Mouse (Mus musculus): ENCODE results near the gene Tgfbr1. TPM values are rescaled to one million over a fixed set of nuclear protein-coding genes. Genes with fewer than 3 reads are reported as not detected.

The Tgfbr1 gene
- polyA plus RNA-seq, 1 experiment from 2014 or later: 24.3 TPM

GRCm38 (mm10) chr4:47322315-47322714 lies 30.7 kb upstream of the Tgfbr1 start:
- ATAC-seq (ENCODE audit: insufficient read depth, low FRiP score, low read depth): no peak
- WGBS: 66% methylated on average over 3 of the region's 3 CpGs
- Histone ChIP-seq H3K27ac (no peak overlapping the region), H3K36me3 (no peaks in the 10 kb centered on the region), H3K27me3 (replicated peaks) (no peaks in the 10 kb centered on the region), H3K4me1 (no peaks in the 10 kb centered on the region), H3K4me2 (no peak overlapping the region), H3K9me3 (no peaks in the 10 kb centered on the region), H3K9ac (no peak overlapping the region), H3K4me3 (replicated peaks) (no peak overlapping the region)

DNA sequence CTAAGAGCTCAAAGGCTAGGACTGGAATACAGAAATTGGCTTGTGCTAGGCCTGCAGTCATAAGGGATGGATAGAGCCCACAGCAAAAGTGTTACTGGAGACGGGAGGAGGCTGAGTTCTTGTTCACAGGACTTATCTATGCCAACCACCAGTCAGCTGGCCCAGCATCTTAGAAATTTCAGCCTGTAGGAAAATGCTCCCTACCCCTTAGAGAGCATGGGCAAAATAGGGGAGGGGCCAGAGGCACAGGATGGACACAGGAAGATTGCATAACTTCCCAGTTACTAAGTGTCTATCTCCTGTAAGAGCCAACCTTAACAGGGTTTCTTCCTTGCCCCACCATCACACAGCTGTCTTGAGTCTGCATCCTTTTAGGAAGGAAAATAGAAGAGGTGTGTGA lies 28.8 kb upstream of the Tgfbr1 start:
- Histone ChIP-seq H3K27me3 (replicated peaks) (no peaks in the 10 kb centered on the region), H3K4me3 (replicated peaks) (no peak overlapping the region), H3K4me1 (no peaks in the 10 kb centered on the region), H3K36me3 (no peaks in the 10 kb centered on the region), H3K9me3 (no peaks in the 10 kb centered on the region), H3K4me2 (no peak overlapping the region), H3K9ac (no peak overlapping the region), H3K27ac (no peak overlapping the region)
- whole genome bisulfite sequencing: 55% methylated on average over 1 of the region's 1 CpGs
- no peak for ATAC-seq (ENCODE audit: insufficient read depth, low FRiP score, low read depth)

DNA sequence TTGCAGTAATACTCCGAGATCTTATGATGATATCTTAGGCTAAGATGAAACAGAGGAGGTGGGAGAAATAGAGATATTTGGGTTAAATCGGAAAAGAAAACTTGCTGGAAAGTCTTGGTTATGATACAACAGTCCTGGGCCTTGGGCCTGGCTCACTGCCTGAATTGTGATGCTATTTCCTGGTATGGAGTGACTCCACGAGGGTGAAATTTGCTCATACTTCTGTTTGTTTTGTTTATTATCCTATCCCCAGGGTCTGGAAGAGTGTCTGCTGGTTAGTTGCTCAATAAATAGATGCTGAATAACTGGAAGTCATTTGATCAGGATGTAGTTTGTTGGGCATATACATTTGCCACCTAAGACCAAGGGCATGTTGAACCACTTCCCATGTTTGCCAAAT lies 25.2 kb upstream of the Tgfbr1 start:
- H3K9me3 ChIP-seq: no peaks in the 10 kb centered on the region
- H3K4me1 ChIP-seq: no peaks in the 10 kb centered on the region
- no peak overlapping the region for H3K4me3 ChIP-seq (replicated peaks)
- H3K27ac ChIP-seq: no peak overlapping the region
- no peak for ATAC-seq (ENCODE audit: insufficient read depth, low FRiP score, low read depth)
- H3K9ac ChIP-seq: no peak overlapping the region
- H3K36me3 ChIP-seq: no peaks in the 10 kb centered on the region
- H3K4me2 ChIP-seq: no peak overlapping the region
- H3K27me3 ChIP-seq (replicated peaks): no peaks in the 10 kb centered on the region
- WGBS: 83% methylated on average over 3 of the region's 3 CpGs

DNA sequence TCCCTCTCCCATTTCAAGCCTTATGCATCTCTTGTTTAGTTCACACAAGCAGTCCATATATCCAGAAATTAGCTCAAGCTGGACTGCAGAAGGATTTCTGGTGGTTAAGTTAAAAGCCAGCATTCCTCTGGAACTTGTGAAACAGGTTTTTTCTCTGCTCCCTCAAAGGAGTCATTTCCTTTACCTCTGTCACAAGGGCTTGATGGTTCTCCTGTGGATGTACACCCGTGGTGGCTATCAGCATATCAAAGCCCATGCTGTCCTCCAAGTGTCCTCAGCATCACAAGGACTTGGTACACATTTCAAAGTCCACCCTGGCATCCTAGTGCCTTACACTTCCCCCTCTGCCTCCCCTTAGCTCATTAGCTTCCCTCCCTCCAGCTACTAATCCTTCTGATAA lies 23.7 kb upstream of the Tgfbr1 start:
- H3K4me1 ChIP-seq: no peaks in the 10 kb centered on the region
- ATAC-seq (ENCODE audit: insufficient read depth, low FRiP score, low read depth): no peak
- H3K9me3 ChIP-seq: no peaks in the 10 kb centered on the region
- WGBS: 14% methylated on average over 1 of the region's 1 CpGs
- H3K4me3 ChIP-seq (replicated peaks): no peak overlapping the region
- no peaks in the 10 kb centered on the region for H3K36me3 ChIP-seq
- H3K27ac ChIP-seq: no peak overlapping the region
- no peaks in the 10 kb centered on the region for H3K27me3 ChIP-seq (replicated peaks)
- H3K9ac ChIP-seq: no peak overlapping the region
- no peak overlapping the region for H3K4me2 ChIP-seq

GRCm38 (mm10) chr4:47330378-47331052 lies 22.5 kb upstream of the Tgfbr1 start:
- Histone ChIP-seq H3K4me2 (no peak overlapping the region), H3K4me1 (no peaks in the 10 kb centered on the region), H3K4me3 (replicated peaks) (no peak overlapping the region), H3K9me3 (no peaks in the 10 kb centered on the region), H3K27ac (no peak overlapping the region), H3K27me3 (replicated peaks) (no peaks in the 10 kb centered on the region), H3K9ac (no peak overlapping the region), H3K36me3 (no peaks in the 10 kb centered on the region)
- no peak for ATAC-seq (ENCODE audit: insufficient read depth, low FRiP score, low read depth)
- WGBS: 88% methylated on average over 13 of the region's 13 CpGs

DNA sequence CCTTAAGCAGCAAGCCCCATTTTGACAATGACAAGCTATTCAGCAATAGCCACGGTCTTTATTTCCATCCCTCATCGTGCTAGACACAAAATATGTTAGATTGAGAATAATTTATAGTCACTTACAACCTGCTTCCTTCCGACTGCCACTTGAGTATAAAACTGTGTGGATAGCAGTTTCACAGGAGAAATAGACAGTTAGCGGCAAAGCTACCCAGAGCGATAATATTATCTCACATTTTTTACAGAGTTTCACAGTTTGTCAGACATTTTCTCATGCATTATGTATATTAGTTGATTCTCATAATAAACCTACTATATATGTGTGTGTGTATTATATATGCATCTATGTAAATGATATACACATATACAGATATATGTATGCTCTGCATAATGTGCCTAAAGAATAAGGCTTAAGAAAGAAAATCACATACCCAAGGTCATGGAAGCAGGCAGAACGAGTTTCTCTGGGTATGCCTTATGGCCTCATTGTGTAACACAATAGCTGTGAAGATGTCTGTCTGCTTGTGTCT lies 20.1 kb upstream of the Tgfbr1 start:
- Histone ChIP-seq H3K9me3 (no peaks in the 10 kb centered on the region), H3K27me3 (replicated peaks) (no peaks in the 10 kb centered on the region), H3K4me1 (no peaks in the 10 kb centered on the region), H3K9ac (no peak overlapping the region), H3K36me3 (no peaks in the 10 kb centered on the region), H3K27ac (no peak overlapping the region), H3K4me3 (replicated peaks) (no peak overlapping the region), H3K4me2 (no peak overlapping the region)
- ATAC-seq (ENCODE audit: insufficient read depth, low FRiP score, low read depth): no peak
- WGBS: 84% methylated on average over 6 of the region's 6 CpGs

DNA sequence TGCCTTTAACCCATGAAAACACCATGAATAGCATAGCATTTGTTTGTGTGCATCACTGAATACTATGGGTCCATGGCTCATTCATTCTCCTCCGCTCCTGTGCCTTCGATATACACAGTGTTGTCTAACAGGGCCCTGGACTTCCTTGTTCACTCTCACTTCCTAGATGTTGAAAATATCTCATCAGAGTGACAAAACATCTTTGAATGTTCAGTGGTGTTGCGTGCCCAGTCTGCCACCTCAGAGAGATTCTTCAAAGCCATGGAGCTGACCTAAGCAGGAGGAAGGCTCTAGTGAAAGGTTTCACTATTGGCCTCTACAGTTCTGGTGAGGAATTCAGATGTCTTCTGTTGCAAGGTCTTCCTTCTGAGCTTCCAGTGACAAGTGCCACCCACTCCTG lies 19.5 kb upstream of the Tgfbr1 start:
- ATAC-seq (ENCODE audit: insufficient read depth, low FRiP score, low read depth): no peak
- 81% methylated on average over 3 of the region's 3 CpGs for WGBS

DNA sequence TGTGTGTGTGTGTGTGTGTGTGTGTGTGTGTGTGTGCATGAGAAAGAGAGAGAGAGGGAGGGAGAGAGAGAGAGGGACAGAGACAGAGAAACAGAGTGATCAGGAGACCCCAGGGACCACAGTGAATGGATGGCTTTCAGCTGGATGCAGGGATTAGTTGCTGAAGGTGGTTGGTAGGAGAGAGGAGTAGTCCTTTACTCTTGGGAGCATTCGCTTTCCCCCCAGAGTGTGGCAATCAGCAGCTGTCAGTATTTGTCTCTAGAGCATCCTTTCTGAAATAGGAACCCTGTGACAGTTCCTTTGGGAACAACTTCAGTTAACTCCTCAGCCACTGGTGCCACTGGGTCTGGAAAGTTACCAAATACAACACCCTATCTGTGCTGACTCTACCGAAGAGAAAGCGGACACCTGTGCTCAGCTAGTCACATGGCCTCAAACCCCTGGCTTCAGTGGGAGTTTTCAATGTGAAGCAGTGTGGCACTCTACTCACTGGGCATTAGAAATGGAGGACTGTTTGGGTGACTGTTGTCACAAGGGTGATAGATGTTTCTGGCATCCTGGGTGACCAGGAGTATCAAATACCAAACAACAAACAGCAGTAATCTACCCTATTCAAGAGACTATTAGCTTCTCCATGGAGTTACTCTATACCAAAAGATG lies 16.0 kb upstream of the Tgfbr1 start:
- no peak overlapping the region for H3K27ac ChIP-seq
- H3K9me3 ChIP-seq: no peaks in the 10 kb centered on the region
- no peak overlapping the region for H3K4me3 ChIP-seq (replicated peaks)
- no peak overlapping the region for H3K9ac ChIP-seq
- H3K4me1 ChIP-seq: no peaks in the 10 kb centered on the region
- H3K27me3 ChIP-seq (replicated peaks): no peaks in the 10 kb centered on the region
- no peak for ATAC-seq (ENCODE audit: insufficient read depth, low FRiP score, low read depth)
- no peak overlapping the region for H3K4me2 ChIP-seq
- 84% methylated on average over 3 of the region's 3 CpGs for WGBS
- no peaks in the 10 kb centered on the region for H3K36me3 ChIP-seq

More for the DNA sequence above, 19.5 kb upstream of the Tgfbr1 start:
- no peaks in the 10 kb centered on the region for H3K36me3 ChIP-seq
- H3K4me1 ChIP-seq: no peaks in the 10 kb centered on the region
- H3K27ac ChIP-seq: no peak overlapping the region
- H3K4me3 ChIP-seq (replicated peaks): no peak overlapping the region
- no peak overlapping the region for H3K9ac ChIP-seq
- H3K27me3 ChIP-seq (replicated peaks): no peaks in the 10 kb centered on the region
- H3K4me2 ChIP-seq: no peak overlapping the region
- no peaks in the 10 kb centered on the region for H3K9me3 ChIP-seq

DNA sequence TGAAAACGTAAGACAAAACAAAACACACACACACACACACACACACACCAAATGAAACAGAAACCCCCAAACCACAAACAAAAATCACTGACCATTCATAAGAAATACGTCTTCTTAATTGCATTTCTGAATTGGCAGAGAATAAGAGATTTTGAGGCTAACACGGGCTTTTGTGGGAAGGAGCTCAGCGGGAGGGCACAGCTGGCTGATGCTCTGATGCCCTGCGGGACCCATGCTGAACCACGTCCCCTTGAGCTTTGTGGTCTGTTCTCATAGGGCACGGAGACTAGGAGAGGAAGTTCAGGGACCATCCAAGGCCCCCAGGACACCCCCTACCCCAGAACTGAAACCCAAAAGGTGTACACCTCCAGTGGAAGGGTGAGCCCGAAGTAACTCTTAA lies 10.4 kb upstream of the Tgfbr1 start:
- WGBS: 52% methylated on average over 8 of the region's 8 CpGs
- ATAC-seq (ENCODE audit: insufficient read depth, low FRiP score, low read depth): no peak
- H3K27me3 ChIP-seq (replicated peaks): no peaks in the 10 kb centered on the region

GRCm38 (mm10) chr4:47347022-47347421 lies 6.0 kb upstream of the Tgfbr1 start:
- Histone ChIP-seq H3K27ac (no peak overlapping the region), H3K9ac (no peak overlapping the region), H3K36me3 (no peaks in the 10 kb centered on the region), H3K9me3 (no peaks in the 10 kb centered on the region), H3K4me3 (replicated peaks) (no peak overlapping the region), H3K4me2 (no peak overlapping the region), H3K27me3 (replicated peaks) (no peaks in the 10 kb centered on the region), H3K4me1 (peaks cover 9% of the 10 kb centered on the region)
- no peak for ATAC-seq (ENCODE audit: insufficient read depth, low FRiP score, low read depth)
- WGBS: 74% methylated on average over 4 of the region's 4 CpGs

More for the DNA sequence above, 10.4 kb upstream of the Tgfbr1 start:
- no peaks in the 10 kb centered on the region for H3K36me3 ChIP-seq
- no peaks in the 10 kb centered on the region for H3K9me3 ChIP-seq
- no peak overlapping the region for H3K27ac ChIP-seq
- H3K9ac ChIP-seq: no peak overlapping the region
- no peaks in the 10 kb centered on the region for H3K4me1 ChIP-seq
- no peak overlapping the region for H3K4me2 ChIP-seq
- H3K4me3 ChIP-seq (replicated peaks): no peak overlapping the region

- H3K4me2 ChIP-seq: no peak overlapping the region
Measured at GRCm38 (mm10) chr4:47349759-47350158, 3.3 kb upstream of the Tgfbr1 start.

DNA sequence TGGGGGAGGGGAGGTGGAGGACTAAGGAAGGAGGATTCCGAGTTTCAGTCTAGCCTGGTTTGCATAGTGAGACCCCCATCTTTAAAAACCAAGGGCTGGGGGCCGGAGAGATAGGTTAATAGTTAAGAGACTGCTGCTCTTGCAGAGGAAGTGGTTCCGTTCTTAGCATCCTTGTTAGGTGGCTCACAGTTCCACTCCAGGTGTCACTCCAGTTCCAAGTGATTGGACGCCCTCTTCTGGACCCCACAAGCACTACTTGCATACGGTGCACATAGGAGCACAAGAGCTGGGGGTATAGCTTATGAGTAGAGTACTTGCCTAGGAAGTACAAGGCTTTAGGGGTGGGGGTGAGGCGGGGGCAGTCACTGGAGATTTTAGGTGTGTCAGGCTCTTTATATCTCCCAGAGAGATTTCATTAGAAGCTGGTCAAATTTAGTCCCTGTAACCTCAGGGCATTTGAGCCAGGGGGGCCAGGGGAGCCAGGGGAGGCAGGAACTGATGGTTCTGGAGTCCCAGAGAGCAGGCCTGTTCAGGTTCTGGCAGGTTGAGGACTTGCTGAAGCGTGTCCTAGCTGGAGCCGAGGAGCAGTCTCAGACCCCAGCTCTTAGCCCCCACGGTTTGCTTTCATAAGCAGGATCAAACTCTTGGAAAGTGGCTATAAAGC lies 1.5 kb upstream of the Tgfbr1 start:
- Histone ChIP-seq H3K4me2 (peak overlapping the region; percentile 95), H3K36me3 (no peaks in the 10 kb centered on the region), H3K27me3 (replicated peaks) (no peaks in the 10 kb centered on the region), H3K4me3 (replicated peaks) (peak overlapping the region; percentile 91), H3K27ac (peak overlapping the region; percentile 73), H3K4me1 (peaks cover 10% of the 10 kb centered on the region), H3K9me3 (no peaks in the 10 kb centered on the region), H3K9ac (peak overlapping the region; percentile 27; the same call in 1 of the 2 replicates)
- ATAC-seq (ENCODE audit: insufficient read depth, low FRiP score, low read depth): no peak
- 25% methylated on average over 9 of the region's 9 CpGs for WGBS

More at GRCm38 (mm10) chr4:47349759-47350158, 3.3 kb upstream of the Tgfbr1 start:
- H3K9me3 ChIP-seq: no peaks in the 10 kb centered on the region
- no peak for ATAC-seq (ENCODE audit: insufficient read depth, low FRiP score, low read depth)
- H3K9ac ChIP-seq: no peak overlapping the region
- peaks cover 10% of the 10 kb centered on the region for H3K4me1 ChIP-seq
- WGBS: 45% methylated on average over 6 of the region's 6 CpGs
- no peak overlapping the region for H3K4me3 ChIP-seq (replicated peaks)
- no peaks in the 10 kb centered on the region for H3K36me3 ChIP-seq
- H3K27ac ChIP-seq: no peak overlapping the region
- H3K27me3 ChIP-seq (replicated peaks): no peaks in the 10 kb centered on the region
